Mouse (Mus musculus): ENCODE measurements at regions not wholly inside any gene's neighbourhood (a gene's known extent, or its start where the extent isn't known, plus 50 kb on each side); places are given as distances from the start of the nearest gene placed in this dataset.
"Not testable (repeated sequence)": the region's sequence is repeated elsewhere in the genome, so short reads cannot be mapped to it uniquely, and the experiment has no call there.

DNA sequence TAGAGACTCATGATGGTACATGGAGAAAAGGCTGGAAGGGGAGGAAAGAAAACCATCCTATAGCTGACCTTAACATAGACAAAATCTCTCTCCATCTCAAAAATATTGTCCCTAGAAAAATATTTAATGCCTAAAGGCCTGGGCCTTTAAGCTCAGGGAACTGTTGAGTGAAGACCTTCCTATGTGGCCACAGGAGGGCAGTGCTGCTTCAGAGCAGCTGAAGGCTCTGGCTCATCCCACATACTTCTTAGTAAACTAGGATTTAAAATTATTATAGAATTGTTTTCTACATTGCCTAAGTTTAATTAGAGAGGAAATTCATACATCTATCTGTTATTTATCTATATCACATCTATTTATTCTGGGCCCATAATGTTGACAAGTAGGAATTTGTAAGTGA lies 706.5 kb downstream of the Dad1 start:
- not testable (repeated sequence) for TF ChIP-seq POLR2A (IDR thresholded peaks at IDR 0.05; ENCODE audit: control insufficient read depth, low read depth, low read length); CTCF (IDR thresholded peaks at IDR 0.05; ENCODE audit: control insufficient read depth, insufficient read depth, insufficient replicate concordance, low read depth, low read length)

All from testis, adult 2 months (tissue).